In the genomic region with DNA sequence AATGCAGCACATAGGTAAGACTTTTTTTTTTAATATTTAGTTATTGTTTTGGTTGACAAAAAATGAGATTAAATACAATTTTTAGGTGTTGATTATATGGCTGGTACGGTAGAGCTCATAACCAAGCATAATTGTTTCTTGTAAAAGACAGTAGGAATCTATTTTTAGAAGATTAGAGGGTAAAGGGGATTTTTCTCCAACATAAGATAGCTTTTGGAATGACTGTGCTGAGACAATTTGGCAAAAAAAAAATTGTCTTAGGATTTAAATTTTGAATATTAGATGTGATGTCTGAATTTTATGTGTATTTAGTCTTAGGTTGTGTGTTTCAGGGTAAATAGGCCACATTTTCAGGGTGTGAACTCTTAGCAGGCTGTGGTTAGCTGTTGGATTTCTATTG, we compare ENCODE assay signal across 8 mouse cellular contexts. TPM values are rescaled to one million over a fixed set of nuclear protein-coding genes. Genes with fewer than 3 reads are reported as not detected.
DNase-seq lines count a peak whose midpoint lies in the region; ATAC-seq and TF ChIP-seq lines count a peak whose summit lies in the region.

No protein-coding gene starts in this region.

- 37% methylated on average over 1 of the region's 1 CpGs for WGBS in heart, embryonic 13.5 days
- 47% methylated on average over 1 of the region's 1 CpGs for WGBS in limb, embryonic 14.5 days

- TF ChIP-seq POLR2A in testis, adult 2 months (IDR thresholded peaks at IDR 0.05; ENCODE audit: control insufficient read depth, low read depth, low read length), result no peak
- no peak for TF ChIP-seq POLR2A in limb, embryonic 14.5 days (IDR thresholded peaks at IDR 0.05; ENCODE audit: borderline replicate concordance, extremely low read depth, insufficient read depth, insufficient read length)

- intact Hi-C loops in heart, postnatal 25 days (cut with DNase I), result loop anchor here (2.0 kb wide), 1 partner anchor 34 kb away; a partner anchor contains a TSS

- no peak for ATAC-seq in heart, embryonic 13.5 days (ENCODE audit: extremely low read depth, insufficient number of reproducible peaks, low FRiP score, low TSS enrichment)
- ATAC-seq in limb, embryonic 14.5 days (ENCODE audit: low FRiP score, low read depth), result no peak

- no peaks in the 10 kb centered on the region for H3K9me3 ChIP-seq in heart, embryonic 13.5 days
- no peaks in the 10 kb centered on the region for H3K9me3 ChIP-seq in limb, embryonic 14.5 days (ENCODE audit: control insufficient read depth, low read length)

- H3K4me2 ChIP-seq in heart, embryonic 13.5 days, result peak overlapping the region; percentile 58
- peak overlapping the region; percentile 35 for H3K4me2 ChIP-seq in limb, embryonic 14.5 days (replicated peaks; ENCODE audit: low read depth, low read length, severe bottlenecking)

- TF ChIP-seq CTCF in testis, adult 2 months (IDR thresholded peaks at IDR 0.05; ENCODE audit: control insufficient read depth, insufficient read depth, insufficient replicate concordance, low read depth, low read length), result no peak

- H3K27me3 ChIP-seq in heart, embryonic 13.5 days (replicated peaks), result no peaks in the 10 kb centered on the region
- no peaks in the 10 kb centered on the region for H3K27me3 ChIP-seq in testis, adult 2 months (ENCODE audit: control insufficient read depth, insufficient read depth, low read length)
- H3K27me3 ChIP-seq in limb, embryonic 14.5 days (ENCODE audit: control insufficient read depth, insufficient read depth, low read length), result no peaks in the 10 kb centered on the region

- peak overlapping the region; percentile 26 for H3K4me3 ChIP-seq in heart, embryonic 13.5 days
- H3K4me3 ChIP-seq in testis, adult 2 months (ENCODE audit: control insufficient read depth, low read depth, low read length), result peak overlapping the region; percentile 45; the same call in 1 of the 2 replicates
- peak overlapping the region; percentile 12; the same call in 1 of the 2 replicates for H3K4me3 ChIP-seq in limb, embryonic 14.5 days (replicated peaks; ENCODE audit: low read length)

- no peak for DNase-seq in heart, postnatal 25 days (ENCODE audit: low spot score)
- no peak for DNase-seq in testis, postnatal 14 days (ENCODE audit: low spot score)
- DNase-seq in limb, embryonic 14.5 days (ENCODE audit: low spot score), result no peak
- no peak for DNase-seq in embryo, embryonic 9.5 days (ENCODE audit: extremely low spot score)
- no peak for DNase-seq in layer of hippocampus, postnatal 36 days
- no peak for DNase-seq in gastrocnemius, postnatal 25 days

- H3K36me3 ChIP-seq in heart, embryonic 13.5 days, result peaks cover 33% of the 10 kb centered on the region
- H3K36me3 ChIP-seq in testis, adult 2 months (ENCODE audit: control insufficient read depth, insufficient read depth, low read length), result no peaks in the 10 kb centered on the region
- peaks cover 28% of the 10 kb centered on the region for H3K36me3 ChIP-seq in limb, embryonic 14.5 days (ENCODE audit: control insufficient read depth, insufficient read depth, low read length)

- H3K4me1 ChIP-seq in heart, embryonic 13.5 days, result peaks cover 40% of the 10 kb centered on the region
- no peaks in the 10 kb centered on the region for H3K4me1 ChIP-seq in testis, adult 2 months (ENCODE audit: control insufficient read depth, insufficient read depth, low read length)
- no peaks in the 10 kb centered on the region; the same call in 1 of the 2 replicates for H3K4me1 ChIP-seq in limb, embryonic 14.5 days (ENCODE audit: control insufficient read depth, insufficient read depth, low read length)

- H3K9ac ChIP-seq in heart, embryonic 13.5 days, result peak overlapping the region; percentile 21
- no peak overlapping the region for H3K9ac ChIP-seq in limb, embryonic 14.5 days (ENCODE audit: low read depth, low read length, severe bottlenecking)

- peak overlapping the region; percentile 77 for H3K27ac ChIP-seq in heart, embryonic 13.5 days (replicated peaks)
- H3K27ac ChIP-seq in testis, adult 2 months (ENCODE audit: control insufficient read depth, insufficient read depth, low read depth, low read length), result no peak overlapping the region; the same call in 1 of the 2 replicates
- H3K27ac ChIP-seq in limb, embryonic 14.5 days (replicated peaks; ENCODE audit: low read depth, low read length), result peak overlapping the region; percentile 84; the same call in 1 of the 2 replicates

RNA-seq across cellular contexts. Expression of a gene that starts 32.8 kb away (rescaled TPM):
- polyA plus RNA-seq in heart, embryonic 13.5 days (2015; fragmentation: Nextera tagmentation; extraction: Ambion mirVana), result 24.3 and 24.8 TPM in 2 replicates
- total RNA-seq in heart, postnatal 25 days (2021), result 10 to 100 TPM; 12.0 to 16.7 TPM
- polyA plus RNA-seq in testis, adult 2 months (2012; rRNA removed), result 2.9 and 3.5 TPM in 2 replicates
- 7.3 and 11.7 TPM in 2 replicates for polyA plus RNA-seq in limb, embryonic 14.5 days (2012; rRNA removed)
- 32.2 and 40.8 TPM in 2 replicates for polyA plus RNA-seq in limb, embryonic 14.5 days (2014; fragmentation: Nextera tagmentation; extraction: Ambion mirVana)
- 10 to 100 TPM; 41.7 to 44.2 TPM for total RNA-seq in layer of hippocampus, postnatal 36 days (2021)
- total RNA-seq in gastrocnemius, postnatal 25 days (2021), result 1 to 10 TPM; 7.8 to 8.1 TPM
